Mouse (Mus musculus) intestine, embryonic 16.5 days (tissue): ENCODE data around the gene Ddr2. TPM values are rescaled to one million over a fixed set of nuclear protein-coding genes. Genes with fewer than 3 reads are reported as not detected.

Source experiments
- ATAC-seq: fragments of 200-750 bp; cut with Nextera tagmentation; 2 replicates; pipeline ENCODE4 v1.8.0; 2017; ENCODE audit warnings: moderate TSS enrichment, moderate library complexity
- H3K27ac ChIP-seq: fragments of 300-500 bp; sonication (generic); 2 replicates; pipeline ENCODE4 v1.5.1; 2014; ENCODE audit warnings: mild to moderate bottlenecking, low read length
- H3K27me3 ChIP-seq: fragments of 300-500 bp; sonication (generic); replicated peaks from 2 replicates; pipeline ENCODE4 v1.6.1; 2014; ENCODE audit warnings: low read length, control low read depth, mixed read lengths; ENCODE audit not compliant: control insufficient read depth, insufficient read depth
- H3K36me3 ChIP-seq: fragments of 300-500 bp; sonication (generic); 2 replicates; pipeline ENCODE4 v1.6.1; 2014; ENCODE audit warnings: low read length, control low read depth; ENCODE audit not compliant: control insufficient read depth, insufficient read depth
- H3K4me1 ChIP-seq: fragments of 300-500 bp; sonication (generic); 2 replicates; pipeline ENCODE4 v1.6.1; 2014; ENCODE audit warnings: low read length, control low read depth, mixed read lengths; ENCODE audit not compliant: control insufficient read depth, insufficient read depth
- H3K4me2 ChIP-seq: fragments of 300-500 bp; sonication (generic); 2 replicates; pipeline ENCODE4 v1.6.1; 2014; ENCODE audit warnings: low read depth, low read length, control low read depth
- H3K4me3 ChIP-seq: fragments of 300-500 bp; sonication (generic); 2 replicates; pipeline ENCODE4 v1.5.1; 2014; ENCODE audit warnings: mild to moderate bottlenecking, low read length
- H3K9ac ChIP-seq: fragments of 300-500 bp; sonication (generic); 2 replicates; pipeline ENCODE4 v1.6.1; 2014; ENCODE audit warnings: low read depth, low read length
- H3K9me3 ChIP-seq: fragments of 300-500 bp; sonication (generic); 2 replicates; pipeline ENCODE4 v1.6.1; 2016; ENCODE audit warnings: low read length, control low read depth; ENCODE audit not compliant: control insufficient read depth
- WGBS: fragments of 180-500 bp; shearing (Covaris S2); extraction: QIAGEN DNeasy Blood & Tissue Kit; methylation state at CpG from one replicate; pipeline ENCODE4 v1.1.7; 2014; 5-methylcytosine and 5-hydroxymethylcytosine counted together
- polyA plus RNA-seq: library from polyadenylated mRNA; unstranded; fragments of >200 nt; fragmentation: Nextera tagmentation; extraction: Ambion mirVana; gene quantifications from 2 replicates; pipeline ENCODE4 v1.2.1, GENCODE M21; 2015

Ddr2 gene
- polyA plus RNA-seq, 1 experiment from 2014 or later: 31.9 TPM

- no peak overlapping the region for H3K27ac ChIP-seq
- no peaks in the 10 kb centered on the region for H3K4me1 ChIP-seq
- ATAC-seq: no peak
- no peak overlapping the region for H3K9ac ChIP-seq
- no peaks in the 10 kb centered on the region for H3K9me3 ChIP-seq
- no peaks in the 10 kb centered on the region for H3K27me3 ChIP-seq
- WGBS: 83% methylated on average over 8 of the region's 8 CpGs
- no peaks in the 10 kb centered on the region for H3K36me3 ChIP-seq
- no peak overlapping the region for H3K4me2 ChIP-seq
- H3K4me3 ChIP-seq: no peak overlapping the region
Measured at GRCm38 (mm10) chr1:170073768-170074167, 36.8 kb downstream of the Ddr2 start.

- no peak overlapping the region for H3K4me3 ChIP-seq
- no peaks in the 10 kb centered on the region for H3K36me3 ChIP-seq
- H3K4me2 ChIP-seq: no peak overlapping the region
- no peak overlapping the region for H3K27ac ChIP-seq
- H3K4me1 ChIP-seq: peaks cover 8% of the 10 kb centered on the region
- no peaks in the 10 kb centered on the region for H3K9me3 ChIP-seq
- ATAC-seq: no peak
- no peaks in the 10 kb centered on the region for H3K27me3 ChIP-seq
- WGBS: 79% methylated on average over 5 of the region's 5 CpGs
- no peak overlapping the region for H3K9ac ChIP-seq
Measured at GRCm38 (mm10) chr1:170069143-170069542, 41.4 kb downstream of the Ddr2 start.

- ATAC-seq: no peak
- H3K4me1 ChIP-seq: peaks cover 14% of the 10 kb centered on the region
- no peaks in the 10 kb centered on the region for H3K9me3 ChIP-seq
- H3K27me3 ChIP-seq: no peaks in the 10 kb centered on the region
- H3K4me2 ChIP-seq: no peak overlapping the region
- H3K27ac ChIP-seq: no peak overlapping the region
- no peak overlapping the region for H3K9ac ChIP-seq
- WGBS: 32% methylated on average over 2 of the region's 2 CpGs
- no peaks in the 10 kb centered on the region for H3K36me3 ChIP-seq
- no peak overlapping the region for H3K4me3 ChIP-seq
Measured at GRCm38 (mm10) chr1:170065931-170066330, 44.6 kb downstream of the Ddr2 start.

GRCm38 (mm10) chr1:170065009-170065408, 45.6 kb downstream of the Ddr2 start:
- H3K36me3 ChIP-seq: no peaks in the 10 kb centered on the region
- H3K9ac ChIP-seq: no peak overlapping the region
- no peak overlapping the region for H3K4me2 ChIP-seq
- H3K27me3 ChIP-seq: no peaks in the 10 kb centered on the region
- peaks cover 14% of the 10 kb centered on the region for H3K4me1 ChIP-seq
- no peak overlapping the region for H3K27ac ChIP-seq
- no peak for ATAC-seq
- 77% methylated on average over 8 of the region's 8 CpGs for WGBS
- no peak overlapping the region for H3K4me3 ChIP-seq
- H3K9me3 ChIP-seq: no peaks in the 10 kb centered on the region

- 38% methylated on average over 9 of the region's 9 CpGs for WGBS
- H3K27ac ChIP-seq: no peak overlapping the region
- H3K4me3 ChIP-seq: no peak overlapping the region
- H3K36me3 ChIP-seq: no peaks in the 10 kb centered on the region
- peak; percentile 83 for ATAC-seq
- H3K4me1 ChIP-seq: peaks cover 14% of the 10 kb centered on the region
- H3K4me2 ChIP-seq: no peak overlapping the region
- H3K9me3 ChIP-seq: no peaks in the 10 kb centered on the region
- H3K9ac ChIP-seq: no peak overlapping the region
- no peaks in the 10 kb centered on the region for H3K27me3 ChIP-seq
Measured at GRCm38 (mm10) chr1:170064083-170064494, 46.5 kb downstream of the Ddr2 start.

GRCm38 (mm10) chr1:170060214-170060613, 50.3 kb downstream of the Ddr2 start:
- H3K36me3 ChIP-seq: no peaks in the 10 kb centered on the region
- ATAC-seq: no peak
- H3K9me3 ChIP-seq: no peaks in the 10 kb centered on the region
- H3K9ac ChIP-seq: no peak overlapping the region
- H3K4me2 ChIP-seq: no peak overlapping the region
- H3K4me3 ChIP-seq: no peak overlapping the region
- no peaks in the 10 kb centered on the region for H3K27me3 ChIP-seq
- no peak overlapping the region for H3K27ac ChIP-seq
- H3K4me1 ChIP-seq: peaks cover 12% of the 10 kb centered on the region
- 59% methylated on average over 3 of the region's 3 CpGs for WGBS

GRCm38 (mm10) chr1:170059347-170059746, 51.2 kb downstream of the Ddr2 start:
- Histone ChIP-seq H3K4me3 (no peak overlapping the region), H3K9ac (no peak overlapping the region), H3K27me3 (no peaks in the 10 kb centered on the region), H3K9me3 (no peaks in the 10 kb centered on the region), H3K4me2 (no peak overlapping the region), H3K27ac (no peak overlapping the region), H3K4me1 (peaks cover 11% of the 10 kb centered on the region; the same call in 1 of the 2 replicates), H3K36me3 (no peaks in the 10 kb centered on the region)
- ATAC-seq: no peak
- WGBS: 93% methylated on average over 9 of the region's 9 CpGs

GRCm38 (mm10) chr1:170058051-170058450, 52.5 kb downstream of the Ddr2 start:
- no peak overlapping the region for H3K4me2 ChIP-seq
- H3K4me3 ChIP-seq: no peak overlapping the region
- ATAC-seq: no peak
- no peak overlapping the region for H3K27ac ChIP-seq
- WGBS: 62% methylated on average over 11 of the region's 11 CpGs
- 0 out of 2 replicates have a peak, but pooled peaks cover 5% of the 10 kb centered on the region for H3K4me1 ChIP-seq
- no peaks in the 10 kb centered on the region for H3K36me3 ChIP-seq
- no peaks in the 10 kb centered on the region for H3K27me3 ChIP-seq
- no peak overlapping the region for H3K9ac ChIP-seq
- no peaks in the 10 kb centered on the region for H3K9me3 ChIP-seq

GRCm38 (mm10) chr1:170057607-170058006, 53.0 kb downstream of the Ddr2 start:
- H3K9ac ChIP-seq: no peak overlapping the region
- no peaks in the 10 kb centered on the region for H3K36me3 ChIP-seq
- no peaks in the 10 kb centered on the region for H3K27me3 ChIP-seq
- H3K9me3 ChIP-seq: no peaks in the 10 kb centered on the region
- no peak; the same call in 1 of the 2 replicates for ATAC-seq
- whole genome bisulfite sequencing: 62% methylated on average over 7 of the region's 7 CpGs
- no peak overlapping the region for H3K27ac ChIP-seq
- no peak overlapping the region for H3K4me3 ChIP-seq
- H3K4me1 ChIP-seq: 0 out of 2 replicates have a peak, but pooled peaks cover 5% of the 10 kb centered on the region
- H3K4me2 ChIP-seq: no peak overlapping the region

GRCm38 (mm10) chr1:170056921-170057320, 53.6 kb downstream of the Ddr2 start:
- H3K9ac ChIP-seq: no peak overlapping the region
- no peak for ATAC-seq
- no peak overlapping the region for H3K4me2 ChIP-seq
- no peaks in the 10 kb centered on the region for H3K27me3 ChIP-seq
- no peak overlapping the region for H3K4me3 ChIP-seq
- no peaks in the 10 kb centered on the region for H3K9me3 ChIP-seq
- 0 out of 2 replicates have a peak, but pooled peaks cover 5% of the 10 kb centered on the region for H3K4me1 ChIP-seq
- H3K36me3 ChIP-seq: no peaks in the 10 kb centered on the region
- 68% methylated on average over 3 of the region's 3 CpGs for WGBS
- H3K27ac ChIP-seq: no peak overlapping the region
